Mouse (Mus musculus): ENCODE measurements around the gene Pilrb1.

GRCm38 (mm10) chr5:137826421-137826820 lies 31.5 kb downstream of the Pilrb1 start:
- TF ChIP-seq MYOD1 (IDR thresholded peaks at IDR 0.05; ENCODE audit: control insufficient read depth, insufficient read length, low read depth) (no peak), CTCF (IDR thresholded peaks at IDR 0.05; ENCODE audit: control insufficient read depth, insufficient read depth, insufficient read length) (no peak), MAX (IDR thresholded peaks at IDR 0.05) (no peak), USF1 (IDR thresholded peaks at IDR 0.05; ENCODE audit: low read depth) (no peak), CEBPB (IDR thresholded peaks at IDR 0.05; ENCODE audit: low read depth) (no peak)

Data from C2C12 (cell line).